Mouse (Mus musculus) thymus, adult 2 months (tissue): ENCODE measurements around the gene Itpripl2.

Experiments used
- CTCF ChIP-seq: fragments of 200-500 bp; IDR thresholded peaks from 2 replicates; pipeline ENCODE4 v1.5.1; 2012; ENCODE audit warnings: mild to moderate bottlenecking, control low read depth, low read length, moderate library complexity, borderline replicate concordance; ENCODE audit not compliant: control insufficient read depth, poor library complexity, insufficient read depth; ENCODE audit errors: extremely low read depth
- POLR2A ChIP-seq: fragments of 200-500 bp; IDR thresholded peaks from 2 replicates; pipeline ENCODE4 v1.6.1; 2012; ENCODE audit warnings: mild to moderate bottlenecking, low read length, control low read depth, moderate library complexity; ENCODE audit not compliant: control insufficient read depth, poor library complexity, insufficient read depth; ENCODE audit errors: extremely low read depth

GRCm38 (mm10) chr7:118498984-118499783 lies 7.4 kb upstream of the Itpripl2 start:
- TF ChIP-seq CTCF, result no peak
- TF ChIP-seq POLR2A, result no peak
